In genomic region chr17:93525871-93526644, GRCm38 (mm10) we compare ENCODE assay signal across 13 mouse cellular contexts.
"Had no signal": no experiment of that assay in that cellular context is flagged by ENCODE, and none has a peak within 500 bp of the region (broad histone marks: within the 10 kb centered on the region; RNA-seq: fewer than 3 reads in every experiment).

No protein-coding gene starts in this region.

- H3K4me3 ChIP-seq: layer of hippocampus, adult 2 months; limb, embryonic 13.5 days; midbrain, embryonic 13.5 days; neural tube, embryonic 12.5 days had no signal

- DNase-seq: kidney, adult 18-20 months; kidney, postnatal 10 days; kidney, postnatal 4 days; left cerebral cortex, postnatal 4 days; lung, adult 18-20 months; lung, postnatal 36 days; thymus, postnatal 36 days had no signal

- ATAC-seq: lung, postnatal 0 days; midbrain, embryonic 13.5 days had no signal

- H3K4me1 ChIP-seq: limb, embryonic 13.5 days; midbrain, embryonic 13.5 days; neural tube, embryonic 12.5 days had no signal

- H3K36me3 ChIP-seq: limb, embryonic 13.5 days; midbrain, embryonic 13.5 days; neural tube, embryonic 12.5 days had no signal

- H3K27me3 ChIP-seq: limb, embryonic 13.5 days; midbrain, embryonic 13.5 days; neural tube, embryonic 12.5 days had no signal

- H3K27ac ChIP-seq: layer of hippocampus, adult 2 months; limb, embryonic 13.5 days; liver, embryonic 14.5 days; midbrain, embryonic 13.5 days; neural tube, embryonic 12.5 days had no signal
